Mouse (Mus musculus) liver, embryonic 14.5 days (tissue): ENCODE results near the gene Cdc37l1.

Experiments
- CTCF ChIP-seq: IDR thresholded peaks from 2 replicates; pipeline ENCODE4 v1.5.1; 2016; ENCODE audit warnings: antibody characterized with exemption, low read depth, control low read depth
- EP300 ChIP-seq: IDR thresholded peaks from 2 replicates; pipeline ENCODE4 v1.6.1; 2016; ENCODE audit warnings: antibody characterized with exemption, low read depth

DNA sequence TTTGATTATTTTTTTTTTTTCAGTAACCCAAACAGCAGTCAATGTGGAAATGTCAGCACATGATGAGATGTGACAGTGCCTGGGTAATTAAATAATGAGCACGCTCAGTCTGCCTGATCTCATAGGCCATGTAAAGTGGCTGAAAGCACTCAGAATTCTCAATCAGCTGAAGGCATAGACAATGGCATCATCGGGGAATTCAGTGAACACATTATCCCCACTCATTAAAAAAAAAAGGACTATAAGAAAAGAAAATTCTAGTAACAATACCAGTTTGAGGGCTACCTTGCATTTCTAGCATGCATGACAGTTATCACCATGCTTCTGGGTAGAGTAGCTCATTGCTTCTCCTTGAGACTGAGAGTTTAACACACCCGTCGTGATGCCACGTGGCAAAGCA is 38.9 kb upstream of the Cdc37l1 start:
- TF ChIP-seq CTCF = no peak
- TF ChIP-seq EP300 = no peak
